In the genomic region with DNA sequence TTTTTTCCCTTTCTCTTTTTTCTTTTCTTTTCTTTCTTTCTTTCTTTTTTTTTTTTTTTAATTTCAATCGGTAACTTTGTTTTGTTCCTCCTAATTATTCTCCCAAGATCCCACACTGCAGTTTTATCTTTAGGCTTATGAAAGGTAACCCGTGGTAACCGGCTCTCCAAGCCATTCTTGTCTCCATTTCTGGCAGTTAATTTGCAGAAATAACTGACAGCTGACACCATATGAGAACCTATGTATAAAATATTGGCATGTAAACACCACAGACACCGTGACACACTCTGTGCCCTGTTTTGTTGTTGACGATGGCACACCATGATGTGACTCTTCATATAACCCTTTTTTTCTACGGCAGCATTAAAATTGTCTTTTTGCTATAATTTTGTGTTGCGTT, we compare ENCODE assay signal across 31 mouse cellular contexts.
DNase-seq lines count a peak whose midpoint lies in the region; ATAC-seq lines count a peak whose summit lies in the region.
"Had no signal": no experiment of that assay in that cellular context is flagged by ENCODE, and none has a peak within 500 bp of the region (broad histone marks: within the 10 kb centered on the region; RNA-seq: fewer than 3 reads in every experiment).

No protein-coding gene starts in this region.

- H3K4me2 ChIP-seq in forebrain, embryonic 14.5 days (ENCODE audit: low read length): no peak overlapping the region
- no peak overlapping the region for H3K4me2 ChIP-seq in forebrain, embryonic 12.5 days
- no peak overlapping the region for H3K4me2 ChIP-seq in midbrain, embryonic 13.5 days (replicated peaks)
- no peak overlapping the region for H3K4me2 ChIP-seq in midbrain, embryonic 11.5 days
- peak overlapping the region; percentile 27 for H3K4me2 ChIP-seq in forebrain, embryonic 16.5 days (ENCODE audit: low read length)
- H3K4me2 ChIP-seq in heart, embryonic 12.5 days: no peak overlapping the region
- H3K4me2 ChIP-seq: embryonic facial prominence, embryonic 13.5 days; heart, embryonic 11.5 days; heart, embryonic 15.5 days; hindbrain, embryonic 13.5 days; intestine, embryonic 15.5 days had no signal

- DNase-seq in forebrain, embryonic 14.5 days (ENCODE audit: low spot score): peak; percentile 59
- no peak for DNase-seq in midbrain, embryonic 11.5 days (ENCODE audit: low spot score, missing footprints)
- DNase-seq: adrenal gland, adult 2 months; adrenal gland, postnatal 14 days; B cell, adult 2 months; cerebellum, adult 11-12 months; cerebellum, adult 8-10 months; cerebellum, postnatal 10 days; cerebellum, postnatal 36 days; embryo, embryonic 11 days; gastrocnemius, adult 2 months; gastrocnemius, postnatal 14 days; heart, adult 11 months; heart, postnatal 10 days; heart, postnatal 36 days; kidney, adult 11 months had no signal

- peaks cover 15% of the 10 kb centered on the region for H3K4me1 ChIP-seq in forebrain, embryonic 14.5 days (ENCODE audit: control insufficient read depth, insufficient read depth, low read length)
- peaks cover 17% of the 10 kb centered on the region for H3K4me1 ChIP-seq in forebrain, embryonic 12.5 days
- peaks cover 18% of the 10 kb centered on the region for H3K4me1 ChIP-seq in midbrain, embryonic 13.5 days (replicated peaks)
- H3K4me1 ChIP-seq in midbrain, embryonic 11.5 days (ENCODE audit: control insufficient read depth, insufficient read depth, low read length): no peaks in the 10 kb centered on the region
- H3K4me1 ChIP-seq in forebrain, embryonic 16.5 days (replicated peaks; ENCODE audit: control insufficient read depth, insufficient read depth, low read length): peaks cover 13% of the 10 kb centered on the region
- no peaks in the 10 kb centered on the region for H3K4me1 ChIP-seq in heart, embryonic 12.5 days (replicated peaks)
- H3K4me1 ChIP-seq: embryonic facial prominence, embryonic 13.5 days; heart, embryonic 15.5 days; intestine, embryonic 15.5 days had no signal

- H3K27ac ChIP-seq in forebrain, embryonic 14.5 days (ENCODE audit: low read depth, low read length): no peak overlapping the region
- H3K27ac ChIP-seq in forebrain, embryonic 12.5 days: no peak overlapping the region
- H3K27ac ChIP-seq in midbrain, embryonic 13.5 days: peak overlapping the region; percentile 2; the same call in 1 of the 2 replicates
- H3K27ac ChIP-seq in midbrain, embryonic 11.5 days (ENCODE audit: low read depth, low read length): no peak overlapping the region
- H3K27ac ChIP-seq in forebrain, embryonic 16.5 days (ENCODE audit: low read length): 0 out of 2 replicates have a peak overlapping the region, but pooled peaks have one; percentile 27
- H3K27ac ChIP-seq in heart, embryonic 12.5 days (ENCODE audit: poor library complexity, severe bottlenecking): no peak overlapping the region
- H3K27ac ChIP-seq: embryonic facial prominence, embryonic 10.5 days; embryonic facial prominence, embryonic 13.5 days; gastrocnemius, adult 2 months; heart, embryonic 15.5 days; hindbrain, embryonic 10.5 days; hindbrain, embryonic 13.5 days; intestine, embryonic 15.5 days had no signal

- no peak for ATAC-seq in forebrain, embryonic 14.5 days
- ATAC-seq in forebrain, embryonic 12.5 days (ENCODE audit: low FRiP score): no peak
- ATAC-seq in midbrain, embryonic 13.5 days: no peak
- no peak for ATAC-seq in midbrain, embryonic 11.5 days (ENCODE audit: low FRiP score)
- ATAC-seq in forebrain, embryonic 16.5 days: no peak
- ATAC-seq in heart, embryonic 12.5 days (ENCODE audit: insufficient number of reproducible peaks, low FRiP score): no peak
- ATAC-seq: hindbrain, embryonic 16.5 days; intestine, embryonic 15.5 days had no signal

- H3K27me3 ChIP-seq in forebrain, embryonic 14.5 days (replicated peaks; ENCODE audit: control insufficient read depth, insufficient read depth, low read length): no peaks in the 10 kb centered on the region
- H3K27me3 ChIP-seq in forebrain, embryonic 12.5 days: no peaks in the 10 kb centered on the region; the same call in 1 of the 2 replicates
- H3K27me3 ChIP-seq in midbrain, embryonic 13.5 days: no peaks in the 10 kb centered on the region
- H3K27me3 ChIP-seq in midbrain, embryonic 11.5 days (ENCODE audit: control insufficient read depth, insufficient read depth, low read length): no peaks in the 10 kb centered on the region
- H3K27me3 ChIP-seq in forebrain, embryonic 16.5 days (replicated peaks; ENCODE audit: control insufficient read depth, insufficient read depth, low read length): no peaks in the 10 kb centered on the region
- no peaks in the 10 kb centered on the region for H3K27me3 ChIP-seq in heart, embryonic 12.5 days (replicated peaks)
- H3K27me3 ChIP-seq: CH12.LX; embryonic facial prominence, embryonic 13.5 days; heart, embryonic 15.5 days; hindbrain, embryonic 13.5 days; intestine, embryonic 15.5 days had no signal

- WGBS in forebrain, embryonic 14.5 days: 16% methylated on average over 7 of the region's 7 CpGs
- 40% methylated on average over 7 of the region's 7 CpGs for WGBS in forebrain, embryonic 12.5 days
- 48% methylated on average over 7 of the region's 7 CpGs for whole genome bisulfite sequencing in midbrain, embryonic 13.5 days
- 85% methylated on average over 7 of the region's 7 CpGs for WGBS in midbrain, embryonic 11.5 days
- WGBS in forebrain, embryonic 16.5 days: 15% methylated on average over 7 of the region's 7 CpGs
- WGBS in heart, embryonic 12.5 days: 84% methylated on average over 7 of the region's 7 CpGs

- H3K9me3 ChIP-seq in forebrain, embryonic 14.5 days (replicated peaks; ENCODE audit: control insufficient read depth, low read length): no peaks in the 10 kb centered on the region
- no peaks in the 10 kb centered on the region for H3K9me3 ChIP-seq in forebrain, embryonic 12.5 days
- H3K9me3 ChIP-seq in midbrain, embryonic 13.5 days: no peaks in the 10 kb centered on the region
- no peaks in the 10 kb centered on the region for H3K9me3 ChIP-seq in midbrain, embryonic 11.5 days (ENCODE audit: control insufficient read depth, low read length)
- no peaks in the 10 kb centered on the region for H3K9me3 ChIP-seq in forebrain, embryonic 16.5 days (ENCODE audit: control insufficient read depth, low read length)
- H3K9me3 ChIP-seq in heart, embryonic 12.5 days (replicated peaks): no peaks in the 10 kb centered on the region
- H3K9me3 ChIP-seq: embryonic facial prominence, embryonic 10.5 days; embryonic facial prominence, embryonic 13.5 days; heart, embryonic 15.5 days; hindbrain, embryonic 10.5 days; hindbrain, embryonic 13.5 days; intestine, embryonic 15.5 days had no signal

- H3K36me3 ChIP-seq in forebrain, embryonic 14.5 days (ENCODE audit: control insufficient read depth, insufficient read depth, low read length): peaks cover 17% of the 10 kb centered on the region; the same call in 1 of the 2 replicates
- H3K36me3 ChIP-seq in forebrain, embryonic 12.5 days (replicated peaks): peaks cover 27% of the 10 kb centered on the region
- peaks cover 27% of the 10 kb centered on the region for H3K36me3 ChIP-seq in midbrain, embryonic 13.5 days
- 0 out of 2 replicates have a peak, but pooled peaks cover 3% of the 10 kb centered on the region for H3K36me3 ChIP-seq in midbrain, embryonic 11.5 days (ENCODE audit: control insufficient read depth, insufficient read depth, low read length)
- H3K36me3 ChIP-seq in forebrain, embryonic 16.5 days (ENCODE audit: control insufficient read depth, insufficient read depth): peaks cover 3% of the 10 kb centered on the region; the same call in 1 of the 2 replicates
- H3K36me3 ChIP-seq in heart, embryonic 12.5 days: peaks cover 22% of the 10 kb centered on the region
- H3K36me3 ChIP-seq: G1E; heart, embryonic 15.5 days had no signal

- H3K9ac ChIP-seq in forebrain, embryonic 14.5 days (ENCODE audit: low read length): no peak overlapping the region
- no peak overlapping the region for H3K9ac ChIP-seq in forebrain, embryonic 12.5 days
- H3K9ac ChIP-seq in midbrain, embryonic 13.5 days (replicated peaks): no peak overlapping the region
- no peak overlapping the region for H3K9ac ChIP-seq in midbrain, embryonic 11.5 days (ENCODE audit: low read length)
- H3K9ac ChIP-seq in forebrain, embryonic 16.5 days (replicated peaks; ENCODE audit: low read depth, low read length): no peak overlapping the region
- no peak overlapping the region for H3K9ac ChIP-seq in heart, embryonic 12.5 days
- H3K9ac ChIP-seq: embryonic facial prominence, embryonic 13.5 days; heart, embryonic 15.5 days; hindbrain, embryonic 13.5 days; intestine, embryonic 15.5 days had no signal

- H3K4me3 ChIP-seq in forebrain, embryonic 14.5 days (ENCODE audit: low read depth, low read length): no peak overlapping the region
- H3K4me3 ChIP-seq in forebrain, embryonic 12.5 days (replicated peaks): no peak overlapping the region
- H3K4me3 ChIP-seq in midbrain, embryonic 13.5 days (replicated peaks): no peak overlapping the region
- H3K4me3 ChIP-seq in midbrain, embryonic 11.5 days (ENCODE audit: low read depth, low read length): no peak overlapping the region
- H3K4me3 ChIP-seq in forebrain, embryonic 16.5 days (replicated peaks; ENCODE audit: low read length): no peak overlapping the region
- H3K4me3 ChIP-seq in heart, embryonic 12.5 days: no peak overlapping the region
- H3K4me3 ChIP-seq: embryonic facial prominence, embryonic 10.5 days; embryonic facial prominence, embryonic 13.5 days; erythroblast, embryonic 14.5 days; gastrocnemius, adult 2 months; heart, embryonic 15.5 days; hindbrain, embryonic 10.5 days; hindbrain, embryonic 13.5 days; intestine, embryonic 15.5 days had no signal

Comparison
In these comparisons a context has a peak if more than half of its experiments do, and no peak if none do; other contexts are left out.
1. H3K27ac ChIP-seq: peak in midbrain, embryonic 13.5 days (single experiment) and forebrain, embryonic 16.5 days (single experiment); none in forebrain, embryonic 14.5 days (single experiment), forebrain, embryonic 12.5 days (single experiment), midbrain, embryonic 11.5 days (single experiment) and heart, embryonic 12.5 days (single experiment).